Comparison of ENCODE assay signal across 17 mouse cellular contexts in genomic region chr15:67902982-67903381, GRCm38 (mm10).
DNase-seq lines count a peak whose midpoint lies in the region; TF ChIP-seq lines count a peak whose summit lies in the region.
"Had no signal": no experiment of that assay in that cellular context is flagged by ENCODE, and none has a peak within 500 bp of the region (broad histone marks: within the 10 kb centered on the region; RNA-seq: fewer than 3 reads in every experiment).

No protein-coding gene starts in this region.

- TF ChIP-seq CTCF in bone marrow macrophage, adult 2 months (IDR thresholded peaks at IDR 0.05; ENCODE audit: low read depth, low read length) = no peak

- H3K27ac ChIP-seq in bone marrow macrophage, adult 2 months (ENCODE audit: insufficient read depth, low read depth, low read length) = peak overlapping the region; percentile 56
- H3K27ac ChIP-seq: gastrocnemius, adult 2 months; heart, embryonic 13.5 days; hindbrain, embryonic 14.5 days; limb, embryonic 15.5 days had no signal

- intact Hi-C loops in heart, postnatal 36 days (cut with DNase I) = loop anchor here (5.0 kb wide), 1 partner anchor 89 kb away; no protein-coding TSS in a partner anchor
- intact Hi-C loops in heart, postnatal 14 days (cut with DNase I) = no loop called here

- no peak for TF ChIP-seq POLR2A in bone marrow macrophage, adult 2 months (IDR thresholded peaks at IDR 0.05; ENCODE audit: borderline replicate concordance, low read depth, low read length)

- H3K4me1 ChIP-seq in bone marrow macrophage, adult 2 months (ENCODE audit: control insufficient read depth, insufficient read depth, low read length) = peaks cover 65% of the 10 kb centered on the region
- H3K4me1 ChIP-seq: heart, embryonic 13.5 days; limb, embryonic 15.5 days had no signal

- peak; percentile 2 to 8 for DNase-seq in heart, postnatal 36 days
- no peak for DNase-seq in heart, postnatal 14 days
- DNase-seq in 416B (ENCODE audit: low read depth) = peak; percentile 48
- peak; percentile 44 for DNase-seq in lung, postnatal 25 days (ENCODE audit: low spot score)
- no peak for DNase-seq in embryo, embryonic 9.5 days (ENCODE audit: extremely low spot score)
- DNase-seq in layer of hippocampus, adult 8-10 months (ENCODE audit: low spot score in 2 of 2) = no peak
- no peak for DNase-seq in urinary bladder, postnatal 4 days (ENCODE audit: low spot score in 2 of 2)
- DNase-seq: cerebellum, postnatal 14 days; gastrocnemius, adult 2 months; kidney, adult 11 months; right cerebral cortex, postnatal 14 days; thymus, adult 2 months had no signal

- no peak overlapping the region for H3K4me3 ChIP-seq in bone marrow macrophage, adult 2 months (ENCODE audit: insufficient read depth, low read length)
- H3K4me3 ChIP-seq: gastrocnemius, adult 2 months; heart, embryonic 13.5 days; limb, embryonic 15.5 days; myocyte had no signal

Comparison
In these comparisons a context has a peak if more than half of its experiments do, and no peak if none do; other contexts are left out.
1. DNase-seq: peak in heart, postnatal 36 days (2 of 2), 416B (single experiment) and lung, postnatal 25 days (single experiment); none in heart, postnatal 14 days (0 of 2), embryo, embryonic 9.5 days (single experiment), layer of hippocampus, adult 8-10 months (0 of 2) and urinary bladder, postnatal 4 days (0 of 2).